Mouse (Mus musculus): ENCODE results near the gene Mlf1. TPM values are rescaled to one million over a fixed set of nuclear protein-coding genes. Genes with fewer than 3 reads are reported as not detected.

The Mlf1 gene
- polyA plus RNA-seq (2021; fragmentation: Nextera tagmentation), result 1.9 and 3.6 TPM in 2 replicates
- long read RNA-seq, experiment 1, partial matches to known transcripts, result 0 of 2 reads
- long read RNA-seq, experiment 1, other reads (novel, unspliced or antisense), result 0 of 2 reads
- long read RNA-seq, experiment 2, partial matches to known transcripts, result 1 of 3 reads
- long read RNA-seq, experiment 2, other reads (novel, unspliced or antisense), result 0 of 3 reads

DNA sequence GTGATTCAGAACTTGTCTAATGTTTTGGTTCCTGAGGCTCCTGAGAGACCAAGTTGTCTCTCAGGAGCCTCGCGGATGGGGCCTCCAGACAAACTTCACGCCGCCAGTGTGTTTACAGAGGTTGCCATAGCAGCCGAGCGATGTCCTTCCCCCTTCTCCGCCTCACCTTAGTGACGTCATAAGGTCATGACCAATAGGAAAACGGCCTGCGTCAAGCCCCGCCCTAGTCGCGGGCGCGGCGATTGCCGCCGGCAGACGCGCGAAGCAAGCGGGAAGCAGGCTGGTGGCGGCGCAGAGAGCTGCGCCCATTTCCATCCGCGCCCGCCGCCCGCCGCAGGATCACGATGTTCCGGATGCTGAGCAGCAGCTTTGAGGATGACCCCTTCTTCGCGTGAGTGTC is at the start of gene Mlf1:
Gene Mlf1, plus strand, starts transcription at position 226 of the 400 bp plus-strand sequence.

GRCm38 (mm10) chr3:67375063-67375462 is 1.2 kb downstream of the Mlf1 start, which contains the start of gene Gm17402:
TSS of gene Gm17402 (minus strand) at chr3:67375163.

DNA sequence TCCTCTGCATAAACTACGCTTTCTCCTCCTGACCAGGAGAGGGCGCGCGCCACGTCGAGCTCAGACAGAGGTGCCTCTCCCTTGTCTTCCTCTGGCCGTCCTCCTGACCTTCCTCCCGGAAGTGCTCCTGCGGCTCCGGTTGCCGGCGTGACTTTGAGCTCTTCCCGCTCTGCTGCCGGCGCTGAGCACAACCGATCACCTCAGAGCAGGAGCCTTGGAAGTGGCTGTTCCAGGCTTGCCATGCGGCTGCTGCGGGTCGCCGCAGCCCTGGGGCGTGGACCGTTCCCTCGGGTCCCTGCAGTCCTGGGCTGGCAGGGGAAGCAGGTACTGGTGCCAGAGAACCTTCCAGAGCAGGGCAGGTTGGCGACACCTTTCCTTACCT is 56.1 kb downstream of the Mlf1 start, which contains the start of gene Gfm1:
Gene Gfm1, plus strand, starts transcription at position 98 of the 382 bp plus-strand sequence.

Other genes with a start within 250 kb of the Mlf1 start
- not detected in 2 replicates for gene Gm17402, start 1.1 kb downstream of the Mlf1 start, polyA plus RNA-seq (2021; fragmentation: Nextera tagmentation)
- gene Gfm1, start 56.0 kb downstream of the Mlf1 start, polyA plus RNA-seq (2021; fragmentation: Nextera tagmentation), result 32.8 and 36.4 TPM in 2 replicates
- gene Lxn, start 89.8 kb downstream of the Mlf1 start, polyA plus RNA-seq (2021; fragmentation: Nextera tagmentation), result 90.3 and 118 TPM in 2 replicates
- 1.7 and 2.7 TPM in 2 replicates for gene Rarres1, start 141.4 kb downstream of the Mlf1 start, polyA plus RNA-seq (2021; fragmentation: Nextera tagmentation)
- gene Mfsd1, start 208.6 kb downstream of the Mlf1 start, polyA plus RNA-seq (2021; fragmentation: Nextera tagmentation), result 31.9 and 38.1 TPM in 2 replicates

Data from left cerebral cortex, adult 6 months (tissue).